Mouse (Mus musculus) heart, embryonic 12.5 days (tissue): ENCODE measurements around the gene Macc1. TPM values are rescaled to one million over a fixed set of nuclear protein-coding genes. Genes with fewer than 3 reads are reported as not detected.

ENCODE experiments used
- ATAC-seq: fragments of 200-750 bp; cut with Nextera tagmentation; 2 replicates; pipeline ENCODE4 v1.8.0; 2017; ENCODE audit warnings: moderate TSS enrichment, moderate library complexity; ENCODE audit not compliant: insufficient number of reproducible peaks, low FRiP score
- H3K27ac ChIP-seq: fragments of 300-500 bp; sonication (generic); 2 replicates; pipeline ENCODE4 v1.5.1; 2016; ENCODE audit warnings: mild to moderate bottlenecking, moderate library complexity; ENCODE audit not compliant: poor library complexity, severe bottlenecking
- H3K27me3 ChIP-seq: fragments of 300-500 bp; sonication (generic); replicated peaks from 2 replicates; pipeline ENCODE4 v1.6.1; 2016; ENCODE audit warnings: mild to moderate bottlenecking, moderate library complexity
- H3K36me3 ChIP-seq: fragments of 300-500 bp; sonication (generic); 2 replicates; pipeline ENCODE4 v1.6.1; 2016; ENCODE audit warnings: mild to moderate bottlenecking, moderate library complexity
- H3K4me1 ChIP-seq: fragments of 300-500 bp; sonication (generic); replicated peaks from 2 replicates; pipeline ENCODE4 v1.6.1; 2016; ENCODE audit warnings: mild to moderate bottlenecking
- H3K4me2 ChIP-seq: fragments of 300-500 bp; sonication (generic); 2 replicates; pipeline ENCODE4 v1.6.1; 2016; ENCODE audit warnings: mild to moderate bottlenecking, moderate library complexity
- H3K4me3 ChIP-seq: fragments of 300-500 bp; sonication (generic); 2 replicates; pipeline ENCODE4 v1.5.1; 2016; ENCODE audit warnings: mild to moderate bottlenecking
- H3K9ac ChIP-seq: fragments of 300-500 bp; sonication (generic); 2 replicates; pipeline ENCODE4 v1.6.1; 2016; ENCODE audit warnings: mild to moderate bottlenecking, moderate library complexity
- H3K9me3 ChIP-seq: fragments of 300-500 bp; sonication (generic); replicated peaks from 2 replicates; pipeline ENCODE4 v1.6.1; 2016; ENCODE audit warnings: mild to moderate bottlenecking, moderate library complexity
- WGBS: fragments of 180-500 bp; shearing (Covaris S2); methylation state at CpG from one replicate; pipeline ENCODE4 v1.1.7; 2016; 5-methylcytosine and 5-hydroxymethylcytosine counted together
- polyA plus RNA-seq: library from polyadenylated mRNA; unstranded; fragments of >200 nt; fragmentation: Nextera tagmentation; extraction: Ambion mirVana; gene quantifications from 2 replicates; pipeline ENCODE4 v1.2.1, GENCODE M21; 2016

Macc1 gene
- 0.08 and 0.09 TPM in 2 replicates for polyA plus RNA-seq

- Histone ChIP-seq H3K4me3 (no peak within 1 kb of the TSS), H3K9ac (no peak within 1 kb of the TSS), H3K9me3 (no peaks in the 10 kb centered on the region), H3K36me3 (no peaks in the 10 kb centered on the region), H3K27me3 (no peaks in the 10 kb centered on the region), H3K4me2 (no peak within 1 kb of the TSS), H3K4me1 (no peaks in the 10 kb centered on the region), H3K27ac (no peak within 1 kb of the TSS)
- ATAC-seq = no peak
Measured at GRCm38 (mm10) chr12:119313970-119314369, at the start of gene Macc1. Gene Macc1 (plus strand): TSS chr12:119314270.

DNA sequence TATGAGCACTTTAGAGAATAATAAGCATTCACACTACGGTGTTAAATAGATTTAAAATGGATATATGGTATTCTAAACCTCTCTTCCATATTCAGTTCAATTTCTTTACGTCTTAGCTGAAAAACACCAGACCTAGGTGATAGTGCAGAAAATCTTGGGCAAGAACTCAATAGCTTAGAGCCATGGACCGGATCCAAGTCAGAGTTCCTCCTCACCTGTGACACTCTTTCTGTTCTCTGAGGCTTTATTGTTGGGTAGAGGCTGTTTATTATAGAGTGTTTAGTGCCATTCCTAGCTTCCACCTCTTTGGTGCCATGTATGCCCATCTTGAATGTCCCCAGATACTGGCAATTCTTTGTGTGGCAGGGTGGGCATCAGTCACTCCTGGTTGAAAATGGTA, 49.6 kb upstream of the Macc1 start:
- H3K27me3 ChIP-seq = no peaks in the 10 kb centered on the region
- WGBS = 79% methylated on average over 3 of the region's 3 CpGs
- no peak overlapping the region for H3K27ac ChIP-seq
- H3K4me1 ChIP-seq = no peaks in the 10 kb centered on the region
- ATAC-seq = no peak
- H3K4me2 ChIP-seq = no peak overlapping the region
- H3K36me3 ChIP-seq = no peaks in the 10 kb centered on the region
- no peak overlapping the region for H3K9ac ChIP-seq
- no peak overlapping the region for H3K4me3 ChIP-seq
- no peaks in the 10 kb centered on the region for H3K9me3 ChIP-seq

DNA sequence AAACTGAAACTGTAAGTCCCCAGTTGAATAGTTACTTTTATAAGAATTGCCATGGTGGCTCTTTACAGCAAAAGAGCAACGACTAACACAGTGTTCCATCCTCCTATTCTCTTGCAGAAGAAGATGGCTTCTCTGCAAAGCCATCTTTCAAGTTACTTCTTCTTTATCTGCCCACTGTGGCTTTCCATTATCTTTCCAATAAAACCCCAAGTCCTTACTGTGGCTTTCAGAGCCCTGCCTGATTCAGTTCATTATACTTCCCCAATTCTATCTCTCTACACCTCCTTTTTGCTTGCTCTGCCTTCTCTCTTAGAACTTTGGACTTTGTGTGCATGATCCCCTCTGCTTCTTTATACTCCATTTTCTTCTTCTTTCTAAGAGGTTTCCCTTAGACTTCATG, 45.3 kb upstream of the Macc1 start:
- Histone ChIP-seq H3K9ac (no peak overlapping the region), H3K4me3 (no peak overlapping the region), H3K9me3 (no peaks in the 10 kb centered on the region), H3K27ac (no peak overlapping the region), H3K4me2 (no peak overlapping the region), H3K27me3 (no peaks in the 10 kb centered on the region), H3K36me3 (no peaks in the 10 kb centered on the region), H3K4me1 (no peaks in the 10 kb centered on the region)
- no peak for ATAC-seq
- 51% methylated on average over 1 of the region's 1 CpGs for WGBS

- H3K27me3 ChIP-seq = no peaks in the 10 kb centered on the region
- no peak overlapping the region for H3K4me3 ChIP-seq
- H3K9ac ChIP-seq = no peak overlapping the region
- H3K9me3 ChIP-seq = no peaks in the 10 kb centered on the region
- WGBS = 67% methylated on average over 2 of the region's 2 CpGs
- H3K4me1 ChIP-seq = no peaks in the 10 kb centered on the region
- H3K36me3 ChIP-seq = no peaks in the 10 kb centered on the region
- no peak overlapping the region for H3K4me2 ChIP-seq
- H3K27ac ChIP-seq = no peak overlapping the region
- ATAC-seq = no peak
Measured at GRCm38 (mm10) chr12:119270036-119270435, 44.0 kb upstream of the Macc1 start.

GRCm38 (mm10) chr12:119271964-119272363, 42.1 kb upstream of the Macc1 start:
- Histone ChIP-seq H3K27ac (no peak overlapping the region), H3K9me3 (no peaks in the 10 kb centered on the region), H3K36me3 (no peaks in the 10 kb centered on the region), H3K4me2 (no peak overlapping the region), H3K27me3 (no peaks in the 10 kb centered on the region), H3K9ac (no peak overlapping the region), H3K4me1 (no peaks in the 10 kb centered on the region), H3K4me3 (no peak overlapping the region)
- no peak for ATAC-seq
- WGBS = 84% methylated on average over 1 of the region's 1 CpGs

- Histone ChIP-seq H3K9me3 (no peaks in the 10 kb centered on the region), H3K4me2 (no peak overlapping the region), H3K4me3 (no peak overlapping the region), H3K27ac (no peak overlapping the region), H3K36me3 (no peaks in the 10 kb centered on the region), H3K4me1 (no peaks in the 10 kb centered on the region), H3K9ac (no peak overlapping the region), H3K27me3 (no peaks in the 10 kb centered on the region)
- 12% methylated on average over 1 of the region's 1 CpGs for WGBS
- ATAC-seq = no peak
Measured at GRCm38 (mm10) chr12:119273605-119274004, 40.5 kb upstream of the Macc1 start.

- H3K9ac ChIP-seq = no peak overlapping the region
- H3K27me3 ChIP-seq = no peaks in the 10 kb centered on the region
- no peak overlapping the region for H3K4me2 ChIP-seq
- no peak overlapping the region for H3K27ac ChIP-seq
- no peak overlapping the region for H3K4me3 ChIP-seq
- 81% methylated on average over 1 of the region's 1 CpGs for WGBS
- no peaks in the 10 kb centered on the region for H3K4me1 ChIP-seq
- no peak for ATAC-seq
- no peaks in the 10 kb centered on the region for H3K9me3 ChIP-seq
- no peaks in the 10 kb centered on the region for H3K36me3 ChIP-seq
Measured at GRCm38 (mm10) chr12:119276282-119276681, 37.8 kb upstream of the Macc1 start.

GRCm38 (mm10) chr12:119291618-119292017, 22.5 kb upstream of the Macc1 start:
- Histone ChIP-seq H3K9ac (no peak overlapping the region), H3K36me3 (no peaks in the 10 kb centered on the region), H3K27me3 (no peaks in the 10 kb centered on the region), H3K9me3 (no peaks in the 10 kb centered on the region), H3K4me3 (no peak overlapping the region), H3K4me1 (no peaks in the 10 kb centered on the region), H3K4me2 (no peak overlapping the region), H3K27ac (no peak overlapping the region)
- no peak for ATAC-seq
- WGBS = 90% methylated on average over 6 of the region's 6 CpGs

DNA sequence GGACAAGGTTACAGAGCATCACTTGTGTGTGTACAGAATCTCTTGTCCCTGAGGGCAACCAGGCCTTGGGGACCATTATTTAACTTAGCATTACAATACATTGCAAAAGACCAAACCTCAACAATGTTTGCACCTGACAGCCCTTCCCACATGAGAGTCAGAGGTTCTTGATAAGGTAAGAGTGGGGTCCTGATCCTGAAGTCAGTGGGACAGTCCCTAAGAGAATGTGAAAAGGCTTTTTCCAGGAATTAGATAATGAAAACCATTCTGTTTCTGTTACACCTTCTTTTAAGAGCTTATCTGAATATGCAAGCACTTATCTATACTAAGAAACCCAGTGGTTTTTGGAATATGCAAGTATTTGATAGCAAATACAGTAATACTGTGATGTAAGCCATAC, 10.5 kb upstream of the Macc1 start:
- H3K27ac ChIP-seq = no peak overlapping the region
- H3K4me1 ChIP-seq = no peaks in the 10 kb centered on the region
- H3K27me3 ChIP-seq = no peaks in the 10 kb centered on the region
- no peak overlapping the region for H3K9ac ChIP-seq
- H3K36me3 ChIP-seq = no peaks in the 10 kb centered on the region
- ATAC-seq = no peak
- H3K9me3 ChIP-seq = no peaks in the 10 kb centered on the region
- H3K4me3 ChIP-seq = no peak overlapping the region
- no peak overlapping the region for H3K4me2 ChIP-seq

GRCm38 (mm10) chr12:119313014-119313763, 881 bp upstream of the Macc1 start:
- Histone ChIP-seq H3K27me3 (no peaks in the 10 kb centered on the region), H3K27ac (no peak overlapping the region), H3K4me2 (no peak overlapping the region), H3K9me3 (no peaks in the 10 kb centered on the region), H3K4me1 (no peaks in the 10 kb centered on the region), H3K4me3 (no peak overlapping the region), H3K9ac (no peak overlapping the region), H3K36me3 (no peaks in the 10 kb centered on the region)
- WGBS = 57% methylated on average over 3 of the region's 3 CpGs
- ATAC-seq = no peak

DNA sequence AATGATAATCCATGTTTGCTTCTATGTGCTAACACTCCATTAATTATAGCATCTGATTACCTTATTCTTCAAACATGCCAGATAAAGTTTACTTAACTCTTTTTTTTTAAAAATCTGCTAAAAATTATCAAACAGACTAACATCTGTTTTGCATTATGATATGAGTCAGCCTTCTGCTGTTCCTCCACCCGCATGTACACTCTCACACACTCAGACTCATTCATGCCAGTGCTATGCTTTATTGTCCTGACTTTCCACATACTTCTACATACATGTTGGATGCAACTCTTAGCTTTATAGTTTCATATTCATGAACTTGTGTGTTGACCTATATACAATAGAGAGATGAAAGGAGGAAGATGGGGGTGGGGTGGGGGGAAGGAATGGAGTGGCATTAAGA, 4.7 kb downstream of the Macc1 start:
- no peak overlapping the region for H3K27ac ChIP-seq
- H3K4me3 ChIP-seq = no peak overlapping the region
- no peak for ATAC-seq
- no peak overlapping the region for H3K9ac ChIP-seq
- H3K9me3 ChIP-seq = no peaks in the 10 kb centered on the region
- 53% methylated on average over 1 of the region's 1 CpGs for WGBS
- H3K36me3 ChIP-seq = no peaks in the 10 kb centered on the region
- no peak overlapping the region for H3K4me2 ChIP-seq
- H3K27me3 ChIP-seq = no peaks in the 10 kb centered on the region
- H3K4me1 ChIP-seq = no peaks in the 10 kb centered on the region

DNA sequence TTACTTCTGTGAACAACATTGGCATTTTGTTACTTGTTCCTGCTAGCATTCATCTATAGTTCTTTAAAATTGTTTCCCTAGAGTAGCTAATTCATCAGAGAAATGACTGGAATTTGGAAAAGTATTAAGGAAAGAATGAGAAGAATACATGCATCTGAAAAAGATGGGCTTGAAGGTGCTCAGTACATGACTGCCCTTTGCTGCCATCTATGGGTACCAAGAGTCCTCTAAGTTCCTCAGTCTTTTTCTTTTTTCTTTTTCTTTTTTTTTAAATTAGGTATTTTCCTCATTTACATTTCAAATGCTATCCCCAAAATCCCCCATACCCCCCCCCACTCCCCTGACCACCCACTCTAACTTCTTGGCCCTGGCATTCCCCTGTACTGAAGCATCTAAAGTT, 11.3 kb downstream of the Macc1 start:
- no peaks in the 10 kb centered on the region for H3K4me1 ChIP-seq
- no peaks in the 10 kb centered on the region for H3K9me3 ChIP-seq
- no peak for ATAC-seq
- no peak overlapping the region for H3K27ac ChIP-seq
- H3K36me3 ChIP-seq = no peaks in the 10 kb centered on the region
- no peaks in the 10 kb centered on the region for H3K27me3 ChIP-seq
- H3K9ac ChIP-seq = no peak overlapping the region
- no peak overlapping the region for H3K4me3 ChIP-seq
- H3K4me2 ChIP-seq = no peak overlapping the region
